ENCODE assay signal across 8 mouse cellular contexts in the genomic region with DNA sequence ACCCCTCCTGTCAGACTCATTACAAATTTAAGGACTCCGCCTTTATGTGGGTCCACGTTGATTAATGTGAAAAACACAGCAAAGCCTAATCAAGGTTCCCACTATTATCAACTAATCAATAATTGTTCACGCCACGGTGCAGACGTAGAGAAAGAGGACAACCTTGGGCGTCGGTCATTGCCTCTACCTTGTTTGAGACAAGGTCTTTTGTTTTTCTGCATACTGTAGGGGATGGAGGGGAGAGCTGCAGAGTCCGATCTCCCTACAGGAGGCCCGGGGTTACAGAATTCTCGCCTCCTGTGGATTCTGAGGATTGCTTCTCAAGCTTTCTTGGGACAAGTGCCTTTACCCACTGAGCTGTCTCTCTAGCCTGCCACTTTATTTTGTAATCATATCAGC. TPM values are rescaled to one million over a fixed set of nuclear protein-coding genes. Genes with fewer than 3 reads are reported as not detected.
DNase-seq lines count a peak whose midpoint lies in the region; ATAC-seq and TF ChIP-seq lines count a peak whose summit lies in the region.

No protein-coding gene starts in this region.

- H3K36me3 ChIP-seq in heart, embryonic 12.5 days, result peaks cover 8% of the 10 kb centered on the region
- H3K36me3 ChIP-seq in E14TG2a.4 (ENCODE audit: insufficient read depth, low read length), result peaks cover 35% of the 10 kb centered on the region
- peaks cover 6% of the 10 kb centered on the region; the same call in 1 of the 2 replicates for H3K36me3 ChIP-seq in limb, embryonic 14.5 days (ENCODE audit: control insufficient read depth, insufficient read depth, low read length)
- H3K36me3 ChIP-seq in stomach, embryonic 15.5 days, result no peaks in the 10 kb centered on the region

- no peaks in the 10 kb centered on the region for H3K27me3 ChIP-seq in heart, embryonic 12.5 days (replicated peaks)
- no peaks in the 10 kb centered on the region for H3K27me3 ChIP-seq in E14TG2a.4 (ENCODE audit: insufficient read depth, low read length)
- no peaks in the 10 kb centered on the region for H3K27me3 ChIP-seq in limb, embryonic 14.5 days (ENCODE audit: control insufficient read depth, insufficient read depth, low read length)
- H3K27me3 ChIP-seq in stomach, embryonic 15.5 days (replicated peaks), result no peaks in the 10 kb centered on the region

- 0 out of 2 replicates have a peak overlapping the region, but pooled peaks have one; percentile 64 for H3K27ac ChIP-seq in heart, embryonic 12.5 days (ENCODE audit: poor library complexity, severe bottlenecking)
- no peak overlapping the region for H3K27ac ChIP-seq in limb, embryonic 14.5 days (replicated peaks; ENCODE audit: low read depth, low read length)
- H3K27ac ChIP-seq in stomach, embryonic 15.5 days, result peak overlapping the region; percentile 78

- H3K9me3 ChIP-seq in heart, embryonic 12.5 days (replicated peaks), result no peaks in the 10 kb centered on the region
- peaks cover 4% of the 10 kb centered on the region for H3K9me3 ChIP-seq in E14TG2a.4 (ENCODE audit: low read length)
- H3K9me3 ChIP-seq in limb, embryonic 14.5 days (ENCODE audit: control insufficient read depth, low read length), result no peaks in the 10 kb centered on the region
- H3K9me3 ChIP-seq in stomach, embryonic 15.5 days, result no peaks in the 10 kb centered on the region

- no peak for TF ChIP-seq CTCF in E14TG2a.4 (conservative IDR thresholded peaks at IDR 0.05; ENCODE audit: low read length)

- peak overlapping the region; percentile 80 for H3K4me2 ChIP-seq in heart, embryonic 12.5 days
- peak overlapping the region; percentile 61 for H3K4me2 ChIP-seq in limb, embryonic 14.5 days (replicated peaks; ENCODE audit: low read depth, low read length, severe bottlenecking)
- peak overlapping the region; percentile 68 for H3K4me2 ChIP-seq in stomach, embryonic 15.5 days

- ATAC-seq in heart, embryonic 12.5 days (ENCODE audit: insufficient number of reproducible peaks, low FRiP score), result no peak
- ATAC-seq in erythroblast, adult 5-6 weeks (replicated peaks; ENCODE audit: low FRiP score, poor library complexity, severe bottlenecking), result 0 out of 2 replicates have a peak, but pooled peaks have one; percentile 1
- ATAC-seq in limb, embryonic 14.5 days (ENCODE audit: low FRiP score, low read depth), result no peak
- ATAC-seq in stomach, embryonic 15.5 days (ENCODE audit: insufficient read depth, low FRiP score, low read depth), result no peak

- 3% methylated on average over 10 of the region's 10 CpGs for WGBS in heart, embryonic 12.5 days
- 3% methylated on average over 10 of the region's 10 CpGs for WGBS in limb, embryonic 14.5 days
- 3% methylated on average over 10 of the region's 10 CpGs for WGBS in stomach, embryonic 15.5 days

- no peak for DNase-seq in heart, postnatal 36 days
- DNase-seq in limb, embryonic 14.5 days (ENCODE audit: low spot score), result no peak
- no peak for DNase-seq in right cerebral cortex, adult 18-20 months
- no peak for DNase-seq in adipocyte (ENCODE audit: low spot score)

- intact Hi-C loops in heart, postnatal 36 days (cut with DNase I), result loop anchor here (2.0 to 10.0 kb wide), 6 partner anchors 103 to 321 kb away; a partner anchor contains a TSS

- peaks cover 14% of the 10 kb centered on the region for H3K4me1 ChIP-seq in heart, embryonic 12.5 days (replicated peaks)
- peaks cover 52% of the 10 kb centered on the region for H3K4me1 ChIP-seq in E14TG2a.4 (replicated peaks; ENCODE audit: low read depth, low read length)
- H3K4me1 ChIP-seq in limb, embryonic 14.5 days (ENCODE audit: control insufficient read depth, insufficient read depth, low read length), result peaks cover 2% of the 10 kb centered on the region; the same call in 1 of the 2 replicates
- H3K4me1 ChIP-seq in stomach, embryonic 15.5 days, result 0 out of 2 replicates have a peak, but pooled peaks cover 5% of the 10 kb centered on the region

- H3K4me3 ChIP-seq in heart, embryonic 12.5 days, result peak overlapping the region; percentile 85
- peak overlapping the region; percentile 94 for H3K4me3 ChIP-seq in E14TG2a.4 (replicated peaks; ENCODE audit: low read length)
- H3K4me3 ChIP-seq in limb, embryonic 14.5 days (replicated peaks; ENCODE audit: low read length), result peak overlapping the region; percentile 84
- H3K4me3 ChIP-seq in stomach, embryonic 15.5 days (replicated peaks), result peak overlapping the region; percentile 93

- peak overlapping the region; percentile 89 for H3K9ac ChIP-seq in heart, embryonic 12.5 days
- peak overlapping the region; percentile 74 for H3K9ac ChIP-seq in limb, embryonic 14.5 days (ENCODE audit: low read depth, low read length, severe bottlenecking)
- H3K9ac ChIP-seq in stomach, embryonic 15.5 days, result peak overlapping the region; percentile 59

- no peak for TF ChIP-seq POLR2A in limb, embryonic 14.5 days (IDR thresholded peaks at IDR 0.05; ENCODE audit: borderline replicate concordance, extremely low read depth, insufficient read depth, insufficient read length)

RNA-seq across cellular contexts. Expression of a gene that starts 0.7 kb away (rescaled TPM):
- 28.6 and 30.2 TPM in 2 replicates for polyA plus RNA-seq in heart, embryonic 12.5 days (2016; fragmentation: Nextera tagmentation; extraction: Ambion mirVana)
- 1 to 10 TPM; 6.4 to 7.7 TPM for total RNA-seq in heart, postnatal 36 days (2021)
- total RNA-seq in erythroblast, adult 5-6 weeks (2015; ENCODE audit: low replicate concordance), result 36.4 and 37.3 TPM in 2 replicates
- total RNA-seq in erythroblast, adult 5-6 weeks (2017; ENCODE audit: low replicate concordance), result 27.1 and 57.4 TPM in 2 replicates
- polyA plus RNA-seq in limb, embryonic 14.5 days (2012; rRNA removed), result 12.0 and 16.6 TPM in 2 replicates
- polyA plus RNA-seq in limb, embryonic 14.5 days (2014; fragmentation: Nextera tagmentation; extraction: Ambion mirVana), result 23.9 and 28.0 TPM in 2 replicates
- 30.0 and 32.9 TPM in 2 replicates for polyA plus RNA-seq in stomach, embryonic 15.5 days (2015; fragmentation: Nextera tagmentation; extraction: Ambion mirVana)

RNA-seq across cellular contexts. Expression of a gene that starts 6.9 kb away (rescaled TPM):
- not detected in 2 replicates for polyA plus RNA-seq in heart, embryonic 12.5 days (2016; fragmentation: Nextera tagmentation; extraction: Ambion mirVana)
- total RNA-seq in heart, postnatal 36 days (2021), result not detected
- not detected in 2 replicates for total RNA-seq in erythroblast, adult 5-6 weeks (2015; ENCODE audit: low replicate concordance)
- total RNA-seq in erythroblast, adult 5-6 weeks (2017; ENCODE audit: low replicate concordance), result not detected in 2 replicates
- polyA plus RNA-seq in limb, embryonic 14.5 days (2012; rRNA removed), result not detected in 2 replicates
- polyA plus RNA-seq in limb, embryonic 14.5 days (2014; fragmentation: Nextera tagmentation; extraction: Ambion mirVana), result not detected in 2 replicates
- polyA plus RNA-seq in stomach, embryonic 15.5 days (2015; fragmentation: Nextera tagmentation; extraction: Ambion mirVana), result not detected in 2 replicates
